Mouse (Mus musculus) heart, postnatal 14 days (tissue): ENCODE results near the gene Fxn. TPM values are rescaled to one million over a fixed set of nuclear protein-coding genes. Genes with fewer than 3 reads are reported as not detected.
"Not testable (repeated sequence)": the region's sequence is repeated elsewhere in the genome, so short reads cannot be mapped to it uniquely, and the experiment has no call there.

Experiments used
- DNase-seq, 2 experiments: peaks; one replicate each; pipeline ENCODE4 v3.0.0; 2021 to 2022
- intact Hi-C: fragments of 180-260 bp; cut with DNase I; formaldehyde crosslinking; loops from one replicate; pipeline ENCODE4 v1.15.1; 2025
- total RNA-seq, 2 experiments: library from RNA; stranded (reverse); gene quantifications; 2 replicates each; pipeline ENCODE4 v1.2.3; 2021

Fxn gene
- total RNA-seq, 2 experiments from 2014 or later = 22.4 to 26.0 TPM

DNA sequence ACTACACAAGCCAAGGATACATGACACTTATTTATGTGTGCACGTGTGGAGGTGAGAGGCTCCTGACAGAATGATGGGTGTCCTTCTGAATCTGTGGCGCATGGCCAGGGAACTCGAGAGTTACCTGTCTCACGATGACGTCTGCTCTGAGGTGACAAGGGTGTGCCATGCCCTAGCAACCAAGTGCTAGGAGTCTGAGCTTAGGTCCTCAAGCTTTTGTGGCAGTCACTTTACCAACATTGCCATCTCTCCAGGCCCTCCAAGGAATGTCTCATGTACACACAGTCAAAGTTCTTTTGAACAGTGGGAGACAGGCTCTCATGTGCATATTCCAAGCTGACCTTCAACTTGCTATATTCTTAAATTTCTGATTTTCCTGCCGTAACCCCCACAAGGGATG, 22.4 kb downstream of the Fxn start:
- intact Hi-C loops = no loop called here
- no peak for DNase-seq

DNA sequence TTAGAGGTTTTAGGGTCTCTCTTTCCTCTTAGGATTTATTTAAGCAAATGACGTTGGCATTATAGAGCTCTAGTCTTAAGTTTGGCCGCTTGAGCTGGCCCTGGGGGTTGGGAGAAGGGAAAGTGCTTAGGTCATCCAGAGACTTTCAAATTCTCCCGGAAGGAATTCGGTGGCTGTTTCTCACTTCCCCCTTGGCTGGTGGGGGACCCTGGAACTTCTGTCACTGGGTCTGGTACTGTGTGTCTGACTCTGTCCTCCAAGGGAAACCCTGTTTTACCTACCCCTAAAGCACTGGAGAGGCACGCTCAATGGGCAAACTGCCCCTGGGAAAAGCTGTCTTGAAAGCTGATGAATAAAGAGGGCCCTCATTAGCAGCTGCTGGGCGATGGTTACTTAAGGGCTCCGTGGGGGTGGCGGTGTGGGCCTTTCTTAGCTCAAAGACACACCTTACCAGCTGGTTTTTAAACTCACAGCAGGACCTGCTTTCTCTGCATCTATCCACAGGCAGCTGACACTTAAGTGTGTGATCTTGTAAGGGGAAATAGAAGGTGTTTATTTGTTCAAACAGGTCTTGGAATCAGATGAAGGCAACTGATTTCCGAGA, 26.6 kb downstream of the Fxn start:
- no peak for DNase-seq
- intact Hi-C loops = no loop called here

DNA sequence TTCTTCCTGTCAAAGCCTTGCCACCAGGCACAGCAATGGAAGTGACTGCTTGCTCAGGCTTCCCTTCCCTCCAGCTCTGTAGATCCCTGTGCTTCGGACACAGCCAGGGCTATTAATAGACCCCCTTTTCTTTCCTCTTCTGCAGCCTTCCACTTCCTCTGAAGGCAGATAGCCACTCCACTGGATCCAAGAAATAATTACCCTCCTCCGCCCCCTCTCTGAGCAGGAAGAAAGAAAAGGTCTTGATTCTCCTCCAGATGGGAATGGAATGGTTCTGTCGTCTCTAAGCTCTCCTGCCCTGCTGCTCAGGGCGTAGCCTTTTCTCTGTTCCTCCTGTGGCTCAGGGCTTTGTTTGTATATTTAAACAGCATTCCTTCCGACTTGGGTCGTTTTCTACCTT, 28.5 kb downstream of the Fxn start:
- DNase-seq = peak; percentile 22 to 42
- intact Hi-C loops = no loop called here

DNA sequence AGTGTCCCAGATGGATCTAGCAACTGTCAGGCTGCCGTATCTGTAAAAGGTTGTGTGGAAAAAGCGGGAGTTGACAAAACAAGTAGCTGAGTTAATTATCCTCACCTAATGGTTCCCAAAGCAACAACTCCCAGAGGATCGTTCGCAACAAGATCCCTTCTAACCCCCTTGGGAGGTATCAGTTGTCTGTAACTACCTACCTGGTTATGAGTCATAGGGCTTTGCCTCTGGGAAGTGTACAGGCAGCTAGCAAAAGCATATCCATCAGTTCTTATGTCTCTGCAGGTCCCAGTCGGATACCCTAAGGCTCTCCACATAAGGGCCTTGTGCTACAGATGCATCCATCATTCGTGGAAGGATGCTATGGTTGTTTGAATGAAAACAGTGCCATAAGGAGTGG, 37.1 kb downstream of the Fxn start:
- intact Hi-C loops = no loop called here
- no peak for DNase-seq

DNA sequence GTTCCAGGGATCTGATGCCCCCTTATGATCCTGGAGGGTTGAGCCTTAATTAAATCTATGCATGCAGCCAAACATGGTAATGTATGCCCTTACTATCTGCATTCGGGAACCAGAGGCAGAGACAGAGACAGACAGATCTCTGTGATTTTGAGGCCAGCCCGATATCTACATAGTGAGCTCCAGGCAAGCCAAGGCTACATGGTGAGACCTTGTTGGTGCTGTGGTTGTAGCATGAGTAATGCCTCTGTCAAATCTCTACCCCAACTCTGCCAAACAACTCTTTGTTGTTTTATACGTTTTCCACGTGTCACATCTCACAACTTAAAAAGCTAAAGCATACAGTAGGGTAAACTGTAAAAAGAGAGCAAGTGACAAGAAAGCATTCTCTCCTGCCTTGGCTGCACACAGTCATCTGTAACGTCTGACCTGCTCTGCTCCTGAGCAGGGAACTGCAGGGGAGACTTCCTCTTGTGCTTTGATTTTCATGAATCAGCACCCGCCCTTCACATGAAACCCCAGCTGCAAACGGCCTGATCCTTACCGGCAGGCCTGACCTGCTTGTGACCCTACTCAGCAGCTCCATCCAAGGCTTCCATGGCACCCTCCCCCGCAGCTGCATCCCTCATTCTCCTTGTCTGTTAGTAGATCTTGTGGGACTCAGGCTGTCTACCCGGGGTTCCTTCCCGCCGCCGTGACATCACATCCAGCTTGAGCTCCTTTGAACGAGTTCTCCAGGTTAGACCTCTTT, 38.4 kb downstream of the Fxn start:
- intact Hi-C loops = no loop called here
- no peak for DNase-seq

DNA sequence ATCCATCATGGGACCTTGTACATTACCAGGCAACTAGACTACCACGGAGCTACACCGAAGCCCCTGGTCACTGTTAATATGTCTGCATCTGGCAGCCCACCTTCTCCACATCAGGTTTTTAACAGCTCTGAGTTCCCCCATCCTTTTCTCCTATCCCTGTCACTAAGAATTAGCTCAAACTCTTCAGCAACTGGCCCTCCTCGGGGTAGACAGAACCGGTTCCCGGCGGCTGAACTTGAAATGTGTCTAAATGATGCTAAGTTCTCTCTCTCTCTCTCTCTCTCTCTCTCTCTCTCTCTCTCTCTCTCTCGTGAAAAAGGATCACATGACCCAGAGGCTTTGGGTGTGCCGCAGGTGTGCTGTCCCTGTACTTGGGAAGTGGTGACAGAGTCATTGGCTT, 39.1 kb downstream of the Fxn start:
- intact Hi-C loops = no loop called here
- no peak for DNase-seq

DNA sequence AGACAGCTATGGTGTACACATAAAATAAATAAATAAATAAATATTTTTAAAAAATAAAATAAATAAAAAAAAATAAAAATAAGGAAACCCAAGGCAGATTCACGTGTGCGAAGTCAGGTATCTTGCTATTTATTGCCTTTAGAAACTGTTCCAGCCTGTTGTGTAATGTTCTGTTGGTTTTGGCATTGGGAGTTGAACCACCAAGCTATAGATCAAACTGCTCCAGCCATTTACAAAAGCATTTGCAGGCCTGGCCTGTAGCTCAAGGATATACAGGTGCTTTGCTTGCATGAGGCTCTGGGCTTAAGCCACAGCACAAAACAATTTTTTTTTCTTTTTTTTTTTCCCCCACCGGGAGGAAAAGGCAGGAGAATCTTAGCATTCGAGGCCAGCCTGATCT, 42.4 kb downstream of the Fxn start:
- no peak for DNase-seq
- intact Hi-C loops = no loop called here

DNA sequence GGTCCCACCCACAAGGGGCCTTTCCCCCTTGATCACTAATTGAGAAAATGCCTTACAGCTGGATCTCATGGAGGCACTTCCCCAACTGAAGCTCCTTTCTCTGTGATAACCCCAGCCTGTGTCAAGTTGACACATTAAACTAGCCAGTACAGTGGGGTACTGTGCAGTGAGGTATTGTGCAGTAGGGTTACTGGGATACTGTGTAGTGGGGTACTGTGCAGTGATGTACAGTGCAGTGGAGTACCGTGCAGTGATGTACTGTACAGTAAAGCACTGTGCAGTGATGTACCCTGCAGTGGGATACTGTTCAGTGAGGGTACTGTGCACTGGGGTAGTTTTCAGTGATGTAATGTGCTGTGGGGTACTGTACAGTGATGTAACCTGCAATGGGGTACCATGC, 48.0 kb downstream of the Fxn start:
- intact Hi-C loops = not testable (repeated sequence)

DNA sequence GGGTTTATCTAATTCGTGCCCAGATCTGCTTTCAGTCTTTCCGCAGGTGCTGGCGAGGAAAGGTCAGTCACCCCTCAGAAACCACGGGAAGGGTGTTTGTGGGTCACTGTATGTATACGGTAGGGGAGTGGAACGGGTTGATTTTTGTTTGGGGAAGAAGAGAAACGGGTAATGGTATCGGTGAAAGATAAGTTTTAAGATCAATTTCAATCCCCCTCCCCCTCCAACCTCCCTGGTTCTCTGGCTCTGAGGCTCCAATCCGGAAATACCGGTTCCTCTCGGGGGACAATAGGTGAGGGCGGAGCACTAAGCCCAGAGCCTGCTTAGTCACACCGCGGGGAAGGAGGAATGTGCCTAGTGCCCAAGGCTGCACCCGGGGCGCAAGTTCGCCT, 55.1 kb downstream of the Fxn start:
- intact Hi-C loops = loop anchor here (2.0 to 5.0 kb wide), 3 partner anchors 33 to 72 kb away; no protein-coding TSS in a partner anchor
- DNase-seq = peak; percentile 42 to 51

More for the DNA sequence above, 48.0 kb downstream of the Fxn start:
- not testable (repeated sequence) for DNase-seq

DNA sequence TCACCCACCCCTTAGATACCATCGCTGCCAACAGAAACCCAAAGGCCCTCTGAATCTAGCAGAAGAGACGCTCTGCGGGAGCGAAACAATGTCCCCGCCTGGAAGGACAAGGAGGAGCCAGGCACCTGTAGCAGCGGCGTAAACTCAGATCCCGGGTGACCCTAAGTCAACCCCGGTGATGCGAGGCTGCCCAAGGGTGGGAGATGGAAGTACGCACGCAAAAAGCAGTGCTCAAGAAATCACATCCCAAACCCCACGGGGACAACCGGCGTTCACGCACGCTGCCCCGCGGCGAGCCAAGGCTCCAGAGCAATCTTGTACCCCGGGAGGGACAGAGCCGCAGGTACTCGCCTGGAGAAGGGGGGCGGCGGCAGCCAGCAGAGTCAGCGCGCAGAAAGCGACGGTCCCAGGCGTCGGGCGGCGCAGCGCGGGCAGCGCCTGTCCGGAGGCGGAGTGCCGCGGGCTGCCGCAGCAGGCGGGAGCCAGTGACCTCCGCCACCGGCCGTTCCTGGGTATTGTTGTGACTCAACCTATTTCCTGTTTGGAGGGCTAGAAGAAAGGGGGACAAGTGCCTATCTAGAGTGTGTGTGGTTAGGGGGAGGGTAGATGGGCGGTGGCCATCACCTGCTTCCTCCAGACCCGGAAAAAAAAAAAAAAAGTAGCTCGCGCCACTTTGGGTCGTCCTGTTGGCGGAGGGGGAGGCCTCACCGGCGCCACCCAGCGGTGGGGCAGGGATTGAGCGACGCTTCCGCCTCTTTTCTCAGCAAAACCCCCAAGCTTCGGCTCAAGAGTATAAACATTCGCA, 55.7 kb downstream of the Fxn start, which contains the start of gene Tjp2:
Gene Tjp2, minus strand, starts transcription at position 531 of the 805 bp plus-strand sequence.
- DNase-seq = peak; percentile 76 to 79
- intact Hi-C loops = loop anchor here (2.0 to 5.0 kb wide), 3 partner anchors 32 to 72 kb away; no protein-coding TSS in a partner anchor

DNA sequence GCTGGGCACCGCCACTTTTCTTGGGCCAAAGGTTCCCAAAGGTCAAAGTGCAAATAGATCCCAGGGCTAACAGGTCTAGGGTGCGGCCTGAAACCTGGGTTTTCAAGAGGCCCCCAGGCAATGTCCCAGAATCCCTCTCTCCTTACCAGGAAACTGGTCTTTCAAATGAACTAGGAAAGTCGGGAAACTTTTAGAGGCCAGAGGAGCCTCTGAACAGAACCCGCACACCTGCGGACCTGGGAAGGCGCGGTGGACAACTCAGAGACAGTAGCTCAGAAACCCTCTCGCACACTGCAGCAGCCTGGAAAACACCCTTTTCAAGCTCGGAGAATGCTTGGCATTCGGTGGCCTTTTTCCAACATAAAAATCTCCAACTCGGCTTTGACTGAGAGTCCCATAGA, 56.6 kb downstream of the Fxn start:
- peak; percentile 10 to 49 for DNase-seq
- intact Hi-C loops = loop anchor here (2.0 kb wide), 2 partner anchors 41 to 71 kb away; no protein-coding TSS in a partner anchor

DNA sequence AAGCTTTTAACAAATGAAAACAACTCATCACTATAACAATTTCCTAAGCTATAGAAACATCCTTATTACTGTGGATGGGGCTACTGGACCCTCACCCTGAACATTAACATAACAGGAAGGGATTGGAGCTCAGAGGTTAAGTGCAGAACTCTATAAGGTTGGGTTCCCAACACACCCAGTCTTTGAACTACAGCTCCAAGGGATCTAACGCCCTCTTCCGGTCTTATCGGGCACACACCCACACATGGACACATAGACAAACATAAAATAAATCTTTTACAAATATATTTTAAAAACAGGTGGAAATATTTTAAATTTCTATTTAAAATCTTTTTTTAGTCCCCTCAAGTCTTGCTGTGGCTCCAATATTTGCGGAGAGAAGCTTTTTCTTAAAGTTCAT, 59.0 kb downstream of the Fxn start:
- intact Hi-C loops = no loop called here
- DNase-seq = no peak

DNA sequence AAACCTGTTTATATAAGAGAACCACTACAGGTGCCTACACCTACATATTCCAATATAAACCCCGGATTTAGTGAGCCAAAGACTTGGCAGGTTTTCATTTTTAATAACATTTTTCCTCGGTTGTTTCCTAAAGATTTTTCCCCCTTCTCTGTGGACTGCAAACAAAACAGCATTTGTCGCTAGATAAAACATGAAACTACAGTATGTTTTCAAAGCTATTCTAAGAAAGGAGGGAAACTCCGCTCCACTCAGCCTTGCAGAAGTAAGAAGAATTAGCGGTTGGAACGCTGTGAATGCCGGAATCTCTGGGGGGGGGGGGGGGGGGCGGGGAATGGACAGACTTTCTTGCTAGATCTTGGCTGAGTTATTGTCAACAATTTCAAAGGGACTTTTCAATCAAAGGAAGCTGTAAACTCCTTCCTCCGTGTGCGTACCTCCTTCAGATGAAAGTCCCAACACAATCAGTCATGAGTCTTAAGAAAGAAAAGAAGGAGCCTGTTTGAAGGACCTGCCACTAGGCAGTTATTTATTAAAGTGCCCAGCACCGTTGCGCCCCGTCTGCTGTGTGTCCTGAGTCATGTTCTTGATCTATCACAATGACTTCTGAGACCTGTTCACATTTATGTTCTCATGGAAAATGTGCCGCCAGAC, 59.5 kb downstream of the Fxn start:
- DNase-seq = no peak
- intact Hi-C loops = no loop called here

DNA sequence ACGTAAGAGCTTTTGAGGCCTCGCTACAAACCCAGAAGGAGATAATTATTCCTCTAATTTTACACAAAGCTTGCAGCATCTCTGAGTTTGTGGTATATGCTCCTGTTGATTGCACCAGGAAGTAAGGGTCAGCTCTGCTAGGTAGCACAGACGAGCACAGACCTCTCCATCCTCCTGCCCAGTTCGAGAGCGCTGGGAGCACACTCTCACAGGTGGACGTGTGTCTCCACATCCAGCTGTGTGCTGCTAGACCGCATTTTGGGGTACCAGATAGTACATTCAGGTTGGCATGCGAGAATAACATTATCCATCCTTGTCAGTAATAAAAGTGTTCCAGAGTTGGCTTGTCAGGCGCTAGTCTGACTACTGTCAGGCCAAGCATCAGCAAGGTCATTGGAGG, 61.4 kb downstream of the Fxn start:
- intact Hi-C loops = no loop called here
- DNase-seq = no peak

DNA sequence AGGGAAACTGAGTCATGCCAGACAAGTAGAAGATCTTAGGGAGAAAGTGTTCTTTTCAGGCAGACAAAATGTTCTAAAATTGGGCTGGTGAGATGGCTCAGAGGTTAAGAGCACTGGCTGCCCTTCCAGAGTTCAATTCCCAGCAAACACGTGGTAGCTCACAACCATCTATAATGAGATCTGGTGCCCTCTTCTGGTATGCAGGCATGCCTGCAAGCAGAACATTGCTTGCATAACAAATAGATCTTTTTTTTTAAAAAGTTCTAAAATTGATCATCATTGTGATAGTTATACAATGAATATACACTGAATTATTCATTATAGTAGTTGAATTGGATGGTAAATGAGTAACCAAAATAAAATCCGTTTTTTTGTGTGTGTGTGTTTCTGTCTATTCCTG, 62.1 kb downstream of the Fxn start:
- intact Hi-C loops = no loop called here
- DNase-seq = no peak

DNA sequence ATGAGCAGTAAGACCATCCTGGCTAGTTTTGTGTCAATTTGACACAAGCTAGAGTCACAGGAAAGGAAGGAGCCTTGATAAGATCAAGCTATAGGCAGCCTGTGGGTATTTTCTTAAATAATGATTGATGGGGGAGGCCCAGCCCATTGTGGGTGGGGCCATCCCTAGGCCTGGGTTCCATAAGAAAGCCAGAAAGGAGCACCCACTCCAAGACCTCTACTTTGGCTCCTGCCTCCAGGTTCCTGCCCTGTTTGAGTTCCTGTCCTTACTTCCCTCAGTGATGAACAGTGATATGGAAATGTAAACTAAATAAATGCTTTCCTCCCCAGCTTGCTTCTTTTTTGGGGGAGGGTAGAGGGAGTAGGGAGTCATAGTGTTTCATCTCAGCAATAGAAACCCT, 62.6 kb downstream of the Fxn start:
- intact Hi-C loops = no loop called here
- DNase-seq = no peak

DNA sequence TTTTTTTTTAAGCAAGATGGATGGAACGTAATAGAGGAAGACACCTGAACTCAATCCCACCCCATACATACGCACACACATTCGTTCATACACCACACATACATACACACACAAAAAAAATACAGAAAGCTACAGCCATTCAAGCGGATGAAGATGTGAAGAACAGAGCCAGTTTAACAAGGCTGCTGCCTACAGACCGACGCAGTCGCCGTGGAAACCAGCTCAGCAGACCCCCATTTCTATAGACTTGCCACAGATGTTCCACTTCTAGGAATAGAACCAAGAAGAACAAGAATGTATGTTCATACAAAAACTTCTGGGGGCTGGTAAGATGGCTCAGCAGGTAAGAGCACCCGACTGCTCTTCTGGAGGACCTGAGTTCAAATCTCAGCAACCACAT, 63.6 kb downstream of the Fxn start:
- intact Hi-C loops = no loop called here
- no peak for DNase-seq

DNA sequence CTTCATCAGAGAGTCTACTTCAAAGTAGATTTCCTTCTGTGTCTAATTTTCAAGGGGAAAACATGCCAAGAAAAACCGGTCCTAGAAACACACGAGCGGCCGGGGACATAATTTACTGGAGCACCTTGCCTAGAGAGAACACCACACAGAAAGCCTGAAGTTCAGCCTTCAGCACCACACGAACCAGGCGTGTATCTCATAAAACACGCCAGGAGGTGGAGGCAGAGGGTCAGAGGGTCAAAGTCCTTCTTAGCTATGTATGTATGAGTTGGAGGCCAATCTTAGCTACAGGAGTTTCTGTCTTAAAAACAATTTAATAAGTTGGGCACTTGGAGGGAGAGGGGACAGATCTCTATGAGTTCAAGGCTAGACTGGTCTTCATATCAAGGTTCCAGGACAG, 65.5 kb downstream of the Fxn start:
- intact Hi-C loops = no loop called here
- no peak for DNase-seq

DNA sequence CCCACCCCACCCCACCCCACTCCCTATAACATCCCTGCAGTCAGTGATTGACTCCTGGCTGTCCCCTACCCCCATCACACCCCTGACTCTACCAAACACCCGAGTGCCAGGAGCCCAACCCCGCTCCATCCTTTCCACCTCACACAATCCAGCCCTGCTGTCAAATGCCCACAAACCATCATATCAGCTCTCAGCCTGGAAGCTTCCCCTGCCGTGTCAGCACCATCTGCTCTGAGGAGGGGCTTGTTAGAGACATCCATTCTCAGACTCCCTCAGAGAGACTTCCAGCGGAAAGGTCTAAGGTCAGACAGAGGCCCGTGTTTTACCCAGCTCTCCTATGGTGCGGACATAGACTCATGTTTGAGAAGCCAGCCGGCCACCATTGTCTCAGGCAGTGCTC, 67.1 kb downstream of the Fxn start:
- DNase-seq = no peak
- intact Hi-C loops = no loop called here

DNA sequence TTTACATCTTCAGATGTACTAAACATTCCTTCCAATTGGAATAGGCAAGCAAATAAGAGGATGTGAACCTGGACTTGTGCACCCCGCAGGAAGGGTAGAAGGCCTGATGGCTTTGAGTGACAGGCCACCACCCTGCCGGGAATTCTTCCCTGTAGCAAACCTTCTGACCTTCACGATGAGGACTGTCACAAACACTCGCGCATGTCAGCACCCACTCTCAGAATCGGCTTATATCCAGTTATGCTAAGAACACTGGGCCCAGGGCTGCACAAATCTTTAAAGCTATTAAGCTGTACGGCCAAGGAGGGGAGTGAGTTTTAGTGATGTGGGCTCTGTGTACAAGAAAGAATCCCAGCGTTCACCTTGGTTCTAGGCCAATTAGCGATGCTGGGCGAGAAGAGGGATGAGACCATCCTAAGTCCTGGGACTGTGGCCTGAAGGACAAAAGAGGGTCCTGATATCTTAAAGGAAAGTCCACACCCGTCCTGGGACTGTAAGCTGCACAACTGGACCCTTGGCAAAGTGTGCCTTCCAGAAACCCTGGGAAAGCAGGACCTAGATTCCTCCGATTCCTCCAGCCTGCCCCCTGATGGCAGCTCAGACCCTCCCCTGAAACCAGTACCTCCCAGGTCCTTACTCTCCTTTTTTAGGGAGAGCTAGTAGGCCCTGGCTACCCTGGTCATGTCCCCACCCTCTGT, 67.7 kb downstream of the Fxn start:
- intact Hi-C loops = no loop called here
- peak; percentile 15 to 61 for DNase-seq
